Mouse (Mus musculus): ENCODE measurements around the gene Ppid. TPM values are rescaled to one million over a fixed set of nuclear protein-coding genes. Genes with fewer than 3 reads are reported as not detected.
"Not testable (repeated sequence)": the region's sequence is repeated elsewhere in the genome, so short reads cannot be mapped to it uniquely, and the experiment has no call there.

Gene Ppid
- polyA plus RNA-seq, 1 experiment from 2014 or later, result 152 TPM

GRCm38 (mm10) chr3:79569351-79569681, 21.8 kb upstream of the Ppid start:
- WGBS, result 79% methylated on average over 3 of the region's 3 CpGs
- no peaks in the 10 kb centered on the region for H3K36me3 ChIP-seq (ENCODE audit: control insufficient read depth, insufficient read depth, low read length)
- ATAC-seq (ENCODE audit: low read depth), result no peak
- no peak overlapping the region for H3K4me2 ChIP-seq (ENCODE audit: low read depth, low read length)
- no peak overlapping the region for H3K9ac ChIP-seq (ENCODE audit: low read length)
- H3K27ac ChIP-seq (ENCODE audit: low read length), result no peak overlapping the region
- H3K9me3 ChIP-seq (ENCODE audit: control insufficient read depth, low read length), result no peaks in the 10 kb centered on the region
- no peaks in the 10 kb centered on the region for H3K27me3 ChIP-seq (ENCODE audit: control insufficient read depth, insufficient read depth, low read depth, low read length)
- peaks cover 7% of the 10 kb centered on the region; the same call in 1 of the 2 replicates for H3K4me1 ChIP-seq (replicated peaks; ENCODE audit: control insufficient read depth, insufficient read depth, low read length)
- H3K4me3 ChIP-seq (ENCODE audit: low read length), result no peak overlapping the region

DNA sequence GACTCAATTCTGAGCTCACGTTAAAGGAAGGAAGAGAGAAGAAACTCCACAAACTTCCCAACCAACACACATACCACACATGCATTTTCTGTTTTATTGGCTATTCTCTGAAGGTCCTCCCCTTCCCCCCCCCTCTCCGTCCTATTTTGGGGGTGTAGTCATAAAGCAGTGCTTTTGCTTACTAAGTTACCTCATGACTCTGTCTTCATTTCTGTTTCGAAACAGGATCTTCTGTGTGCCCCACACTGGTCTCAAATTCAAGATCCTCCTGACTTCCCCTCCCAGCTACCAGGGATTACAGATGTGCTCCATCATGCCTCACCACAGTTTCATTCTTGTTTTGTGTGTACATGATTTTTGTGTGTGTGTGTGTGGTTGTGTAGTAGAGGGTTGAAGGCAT, 18.7 kb upstream of the Ppid start:
- no peaks in the 10 kb centered on the region for H3K27me3 ChIP-seq (ENCODE audit: control insufficient read depth, insufficient read depth, low read depth, low read length)
- H3K27ac ChIP-seq (ENCODE audit: low read length), result no peak overlapping the region

DNA sequence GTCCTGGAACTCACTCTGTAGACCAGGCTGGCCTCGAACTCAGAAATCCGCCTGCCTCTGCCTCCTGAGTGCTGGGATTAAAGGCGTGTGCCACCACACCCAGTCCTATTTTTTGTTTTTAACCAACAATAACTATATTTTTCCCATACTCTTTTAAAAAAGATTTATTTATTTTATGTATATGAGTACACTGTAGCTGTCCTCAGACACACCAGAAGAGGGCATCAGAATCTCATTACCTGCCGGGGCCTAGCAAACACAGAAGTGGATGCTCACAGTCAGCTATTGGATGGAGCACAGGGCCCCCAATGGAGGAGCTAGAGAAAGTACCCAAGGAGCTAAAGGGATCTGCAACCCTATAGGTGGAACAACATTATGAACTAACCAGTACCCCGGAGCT, 17.8 kb upstream of the Ppid start:
- H3K36me3 ChIP-seq (ENCODE audit: control insufficient read depth, insufficient read depth, low read length); H3K9me3 ChIP-seq (ENCODE audit: control insufficient read depth, low read length); H3K4me3 ChIP-seq (ENCODE audit: low read length); H3K27me3 ChIP-seq (ENCODE audit: control insufficient read depth, insufficient read depth, low read depth, low read length); ATAC-seq (ENCODE audit: low read depth); H3K9ac ChIP-seq (ENCODE audit: low read length); H3K4me1 ChIP-seq (replicated peaks; ENCODE audit: control insufficient read depth, insufficient read depth, low read length); H3K4me2 ChIP-seq (ENCODE audit: low read depth, low read length); H3K27ac ChIP-seq (ENCODE audit: low read length): not testable (repeated sequence)
- WGBS, result 88% methylated on average over 5 of the region's 5 CpGs

More for the DNA sequence above, 18.7 kb upstream of the Ppid start:
- H3K9me3 ChIP-seq (ENCODE audit: control insufficient read depth, low read length), result no peaks in the 10 kb centered on the region
- no peak for ATAC-seq (ENCODE audit: low read depth)
- no peaks in the 10 kb centered on the region for H3K36me3 ChIP-seq (ENCODE audit: control insufficient read depth, insufficient read depth, low read length)
- 53% methylated on average over 3 of the region's 3 CpGs for WGBS
- 0 out of 2 replicates have a peak, but pooled peaks cover 2% of the 10 kb centered on the region for H3K4me1 ChIP-seq (replicated peaks; ENCODE audit: control insufficient read depth, insufficient read depth, low read length)
- H3K4me3 ChIP-seq (ENCODE audit: low read length), result no peak overlapping the region
- no peak overlapping the region for H3K4me2 ChIP-seq (ENCODE audit: low read depth, low read length)
- no peak overlapping the region for H3K9ac ChIP-seq (ENCODE audit: low read length)

DNA sequence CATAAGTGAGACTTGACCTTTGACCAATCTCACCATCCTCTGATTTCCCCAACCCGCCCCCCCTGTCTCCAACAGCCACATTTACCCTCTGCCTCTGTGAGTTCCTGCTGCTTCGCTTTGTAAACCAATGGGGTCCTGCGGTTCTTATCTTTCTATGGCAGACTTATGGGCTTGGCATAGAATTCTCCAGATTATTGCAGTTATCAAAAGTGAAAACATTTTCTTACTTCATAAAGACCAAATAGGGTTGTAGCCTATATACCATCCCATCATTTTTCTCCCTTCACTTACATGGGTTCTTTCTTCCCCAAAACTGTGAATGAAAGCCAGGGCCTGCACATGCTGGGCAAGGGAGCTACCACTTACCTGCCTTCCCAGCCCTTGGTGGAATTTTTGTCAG, 16.8 kb upstream of the Ppid start:
- no peaks in the 10 kb centered on the region for H3K27me3 ChIP-seq (ENCODE audit: control insufficient read depth, insufficient read depth, low read depth, low read length)
- 64% methylated on average over 3 of the region's 3 CpGs for WGBS
- H3K9me3 ChIP-seq (ENCODE audit: control insufficient read depth, low read length), result no peaks in the 10 kb centered on the region
- no peaks in the 10 kb centered on the region for H3K4me1 ChIP-seq (replicated peaks; ENCODE audit: control insufficient read depth, insufficient read depth, low read length)
- no peak overlapping the region for H3K9ac ChIP-seq (ENCODE audit: low read length)
- H3K4me3 ChIP-seq (ENCODE audit: low read length), result no peak overlapping the region
- no peak overlapping the region for H3K4me2 ChIP-seq (ENCODE audit: low read depth, low read length)
- no peak overlapping the region for H3K27ac ChIP-seq (ENCODE audit: low read length)
- H3K36me3 ChIP-seq (ENCODE audit: control insufficient read depth, insufficient read depth, low read length), result no peaks in the 10 kb centered on the region
- ATAC-seq (ENCODE audit: low read depth), result no peak

DNA sequence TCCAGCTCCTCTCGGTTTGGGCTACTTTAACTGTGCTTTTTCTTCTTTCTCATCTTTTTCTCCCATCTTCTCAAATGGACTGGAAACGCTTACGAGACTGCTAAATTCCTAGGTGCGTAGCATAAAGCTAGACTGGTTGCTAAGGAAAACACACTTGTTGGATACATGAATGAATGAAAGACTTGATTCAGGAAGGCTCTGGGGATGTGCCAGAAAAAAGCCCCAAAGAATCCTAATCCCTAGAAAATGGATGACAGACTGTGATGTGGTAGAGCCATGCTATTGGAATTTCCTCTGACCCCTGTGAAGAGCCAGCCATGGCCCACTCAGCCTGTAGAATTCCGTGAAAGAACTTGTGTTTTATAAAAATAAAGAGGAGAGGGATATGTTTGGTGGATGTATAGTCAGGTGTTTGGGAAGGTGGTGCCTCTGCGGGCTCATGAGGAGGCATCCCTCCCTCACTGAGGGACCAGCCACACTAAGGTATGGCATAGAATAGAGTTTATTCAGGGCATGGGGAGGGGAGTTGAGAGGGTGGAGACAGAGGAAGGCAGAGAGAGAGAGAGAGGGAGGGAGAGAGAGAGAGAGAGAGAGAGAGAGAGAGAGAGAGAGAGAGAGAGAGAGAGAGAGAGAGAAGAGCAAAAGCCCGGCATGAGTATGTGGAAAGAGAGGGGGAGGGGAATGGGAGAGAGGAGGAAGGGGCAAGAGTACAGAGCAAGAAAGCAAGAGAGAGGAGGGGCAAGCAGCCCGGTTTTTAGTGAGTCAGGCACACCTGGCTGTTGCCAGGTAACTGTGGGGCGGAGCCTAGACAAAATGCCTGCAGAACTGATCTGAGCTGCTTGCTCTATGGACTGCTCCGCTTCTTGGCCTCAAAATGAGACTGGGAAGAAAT, 15.3 kb upstream of the Ppid start:
- Histone ChIP-seq H3K9me3 (ENCODE audit: control insufficient read depth, low read length) (no peaks in the 10 kb centered on the region), H3K27me3 (ENCODE audit: control insufficient read depth, insufficient read depth, low read depth, low read length) (no peaks in the 10 kb centered on the region), H3K36me3 (ENCODE audit: control insufficient read depth, insufficient read depth, low read length) (no peaks in the 10 kb centered on the region), H3K4me2 (ENCODE audit: low read depth, low read length) (peak overlapping the region; percentile 25; the same call in 1 of the 2 replicates), H3K27ac (ENCODE audit: low read length) (no peak overlapping the region), H3K4me1 (replicated peaks; ENCODE audit: control insufficient read depth, insufficient read depth, low read length) (no peaks in the 10 kb centered on the region), H3K9ac (ENCODE audit: low read length) (no peak overlapping the region), H3K4me3 (ENCODE audit: low read length) (no peak overlapping the region)
- ATAC-seq (ENCODE audit: low read depth), result peak; percentile 85
- 33% methylated on average over 10 of the region's 10 CpGs for WGBS

DNA sequence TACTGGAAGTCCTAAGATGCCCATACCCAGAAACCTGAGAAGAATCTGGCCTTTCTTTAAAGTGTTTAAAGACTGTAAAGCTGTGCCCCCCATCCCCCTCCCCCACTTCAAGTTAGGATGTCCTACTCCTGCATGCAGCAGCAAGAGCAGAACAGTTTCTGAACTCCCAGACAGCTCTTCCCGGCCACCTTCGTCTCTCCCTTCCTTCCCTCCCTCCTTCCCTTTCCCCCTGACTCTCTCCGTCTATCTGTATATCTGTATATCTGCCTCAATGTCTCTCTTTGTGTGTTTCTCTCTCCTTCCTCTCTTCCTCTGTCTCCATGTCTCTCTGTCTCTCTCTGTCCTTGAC, 14.7 kb upstream of the Ppid start:
- no peak overlapping the region for H3K27ac ChIP-seq (ENCODE audit: low read length)
- H3K9ac ChIP-seq (ENCODE audit: low read length), result no peak overlapping the region
- peak; percentile 24; the same call in 1 of the 2 replicates for ATAC-seq (ENCODE audit: low read depth)
- H3K4me3 ChIP-seq (ENCODE audit: low read length), result no peak overlapping the region
- WGBS, result 8% methylated on average over 3 of the region's 3 CpGs
- H3K4me1 ChIP-seq (replicated peaks; ENCODE audit: control insufficient read depth, insufficient read depth, low read length), result no peaks in the 10 kb centered on the region
- H3K27me3 ChIP-seq (ENCODE audit: control insufficient read depth, insufficient read depth, low read depth, low read length), result no peaks in the 10 kb centered on the region
- no peaks in the 10 kb centered on the region for H3K9me3 ChIP-seq (ENCODE audit: control insufficient read depth, low read length)
- peak overlapping the region; percentile 25; the same call in 1 of the 2 replicates for H3K4me2 ChIP-seq (ENCODE audit: low read depth, low read length)
- H3K36me3 ChIP-seq (ENCODE audit: control insufficient read depth, insufficient read depth, low read length), result no peaks in the 10 kb centered on the region

DNA sequence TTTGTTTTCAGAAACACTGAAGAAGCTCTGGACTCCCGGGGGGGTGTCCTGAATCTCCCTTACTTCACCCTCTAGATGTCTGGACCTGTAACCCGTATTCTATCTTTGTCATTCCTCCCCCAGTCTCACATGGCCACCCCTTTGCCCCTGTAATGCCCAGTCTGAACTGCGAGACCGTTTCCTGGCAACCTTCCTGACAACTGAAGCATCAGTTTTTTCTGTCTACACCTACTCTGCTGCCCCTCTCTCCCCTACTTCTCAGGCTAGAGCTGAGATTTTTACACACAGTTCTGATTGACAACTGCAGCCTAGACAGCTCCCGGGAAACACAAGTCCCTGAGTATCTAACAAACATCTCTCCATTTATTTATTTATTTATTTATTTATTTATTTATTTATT, 14.3 kb upstream of the Ppid start:
- Histone ChIP-seq H3K27ac (ENCODE audit: low read length) (no peak overlapping the region), H3K4me3 (ENCODE audit: low read length) (no peak overlapping the region), H3K27me3 (ENCODE audit: control insufficient read depth, insufficient read depth, low read depth, low read length) (no peaks in the 10 kb centered on the region), H3K4me1 (replicated peaks; ENCODE audit: control insufficient read depth, insufficient read depth, low read length) (no peaks in the 10 kb centered on the region), H3K4me2 (ENCODE audit: low read depth, low read length) (no peak overlapping the region), H3K9me3 (ENCODE audit: control insufficient read depth, low read length) (no peaks in the 10 kb centered on the region), H3K36me3 (ENCODE audit: control insufficient read depth, insufficient read depth, low read length) (no peaks in the 10 kb centered on the region), H3K9ac (ENCODE audit: low read length) (no peak overlapping the region)
- no peak for ATAC-seq (ENCODE audit: low read depth)
- 16% methylated on average over 5 of the region's 5 CpGs for WGBS

DNA sequence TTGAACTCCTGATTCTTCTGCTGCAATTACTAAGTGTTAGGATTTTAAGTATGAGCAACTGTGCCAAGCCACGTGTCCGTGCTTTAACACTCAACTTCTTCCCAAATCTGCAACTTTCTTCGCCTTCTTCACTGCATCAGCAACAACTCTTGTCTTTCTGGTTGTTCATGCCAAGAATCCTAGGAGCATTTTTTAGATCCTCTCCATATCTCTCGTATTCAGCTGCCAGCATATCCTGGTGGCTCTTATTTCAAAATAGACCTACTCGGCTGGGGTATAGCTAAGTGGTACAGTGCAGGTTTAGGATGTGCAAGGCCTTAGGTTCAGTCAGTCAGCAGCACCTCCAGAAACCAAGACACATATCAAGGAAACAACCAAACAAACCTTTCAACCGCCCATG, 13.5 kb upstream of the Ppid start:
- Histone ChIP-seq H3K9me3 (ENCODE audit: control insufficient read depth, low read length) (no peaks in the 10 kb centered on the region), H3K27ac (ENCODE audit: low read length) (no peak overlapping the region), H3K9ac (ENCODE audit: low read length) (no peak overlapping the region), H3K36me3 (ENCODE audit: control insufficient read depth, insufficient read depth, low read length) (no peaks in the 10 kb centered on the region), H3K4me1 (replicated peaks; ENCODE audit: control insufficient read depth, insufficient read depth, low read length) (no peaks in the 10 kb centered on the region), H3K27me3 (ENCODE audit: control insufficient read depth, insufficient read depth, low read depth, low read length) (no peaks in the 10 kb centered on the region), H3K4me3 (ENCODE audit: low read length) (no peak overlapping the region), H3K4me2 (ENCODE audit: low read depth, low read length) (no peak overlapping the region)
- ATAC-seq (ENCODE audit: low read depth), result no peak
- 76% methylated on average over 6 of the region's 6 CpGs for WGBS

DNA sequence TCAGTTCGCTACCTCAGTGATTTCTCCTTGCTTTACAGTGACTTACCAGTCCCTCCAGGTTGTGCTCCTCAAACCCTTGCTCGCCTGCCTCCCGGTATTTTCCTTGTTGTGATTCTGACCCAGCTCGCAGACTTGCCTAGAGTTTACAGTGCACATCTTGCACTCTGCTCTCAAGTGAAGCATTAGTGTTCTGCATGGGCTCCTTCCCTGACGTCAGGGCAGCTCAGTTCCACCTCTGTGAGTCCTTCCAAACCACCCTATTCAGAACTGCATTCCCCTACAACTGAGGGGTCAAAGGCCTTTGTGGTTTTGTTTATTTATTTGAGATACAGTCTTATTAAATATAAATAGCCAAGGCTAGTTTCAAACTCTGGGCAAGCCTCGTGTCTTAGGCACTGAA, 13.0 kb upstream of the Ppid start:
- no peak overlapping the region for H3K4me2 ChIP-seq (ENCODE audit: low read depth, low read length)
- ATAC-seq (ENCODE audit: low read depth), result no peak
- H3K4me1 ChIP-seq (replicated peaks; ENCODE audit: control insufficient read depth, insufficient read depth, low read length), result no peaks in the 10 kb centered on the region
- WGBS, result 65% methylated on average over 6 of the region's 6 CpGs
- no peak overlapping the region for H3K9ac ChIP-seq (ENCODE audit: low read length)
- H3K4me3 ChIP-seq (ENCODE audit: low read length), result no peak overlapping the region
- no peaks in the 10 kb centered on the region for H3K9me3 ChIP-seq (ENCODE audit: control insufficient read depth, low read length)
- H3K27me3 ChIP-seq (ENCODE audit: control insufficient read depth, insufficient read depth, low read depth, low read length), result no peaks in the 10 kb centered on the region
- H3K27ac ChIP-seq (ENCODE audit: low read length), result no peak overlapping the region
- H3K36me3 ChIP-seq (ENCODE audit: control insufficient read depth, insufficient read depth, low read length), result no peaks in the 10 kb centered on the region
